Mouse (Mus musculus) cerebellum, adult 11-12 months (tissue): ENCODE measurements around the gene Rbm28.

Experiments used
- DNase-seq: peaks from one replicate; pipeline ENCODE4 v3.0.0; 2022

Gene Rbm28

GRCm38 (mm10) chr6:29164314-29165244, at the start of gene Rbm28:
Gene Rbm28, minus strand, starts transcription at chr6:29165006.
- DNase-seq, result peak; percentile 89

- DNase-seq, result peak; percentile 18
These were observed 49.4 kb upstream of the Rbm28 start for GRCm38 (mm10) chr6:29214245-29214644.

- peak; percentile 26 for DNase-seq
These were observed 48.6 kb upstream of the Rbm28 start for GRCm38 (mm10) chr6:29213436-29213835.

- DNase-seq, result peak; percentile 84
These were observed 47.1 kb upstream of the Rbm28 start for GRCm38 (mm10) chr6:29211806-29212492.

GRCm38 (mm10) chr6:29211146-29211545, 46.3 kb upstream of the Rbm28 start:
- peak; percentile 81 for DNase-seq

GRCm38 (mm10) chr6:29210231-29210936, 45.6 kb upstream of the Rbm28 start:
- peak; percentile 14 for DNase-seq

GRCm38 (mm10) chr6:29208178-29208577, 43.4 kb upstream of the Rbm28 start:
- peak; percentile 6 for DNase-seq

- no peak for DNase-seq
These were observed 42.2 kb upstream of the Rbm28 start for GRCm38 (mm10) chr6:29207017-29207416.

- peak; percentile 3 for DNase-seq
These were observed 41.2 kb upstream of the Rbm28 start for GRCm38 (mm10) chr6:29206006-29206405.

GRCm38 (mm10) chr6:29204932-29205614, 40.3 kb upstream of the Rbm28 start:
- DNase-seq, result peak; percentile 16

GRCm38 (mm10) chr6:29203861-29204585, 39.2 kb upstream of the Rbm28 start:
- DNase-seq, result peak; percentile 2

GRCm38 (mm10) chr6:29203096-29203495, 38.3 kb upstream of the Rbm28 start:
- peak; percentile 4 for DNase-seq

GRCm38 (mm10) chr6:29201988-29202387, 37.2 kb upstream of the Rbm28 start:
- peak; percentile 4 for DNase-seq

GRCm38 (mm10) chr6:29201341-29201740, 36.5 kb upstream of the Rbm28 start:
- DNase-seq, result peak; percentile 4

- DNase-seq, result peak; percentile 18
These were observed 35.7 kb upstream of the Rbm28 start for GRCm38 (mm10) chr6:29200496-29200895.

GRCm38 (mm10) chr6:29199223-29199855, 34.5 kb upstream of the Rbm28 start:
- DNase-seq, result peak; percentile 11

GRCm38 (mm10) chr6:29198309-29199222, 33.8 kb upstream of the Rbm28 start:
- peak; percentile 82 for DNase-seq

GRCm38 (mm10) chr6:29195846-29196698, 31.3 kb upstream of the Rbm28 start:
- peak; percentile 7 for DNase-seq

- DNase-seq, result no peak
These were observed 30.3 kb upstream of the Rbm28 start for GRCm38 (mm10) chr6:29195146-29195545.
